Mouse (Mus musculus) ES-Bruce4 (cell line): ENCODE measurements around the gene Lpin2.

Experiments used
- CTCF ChIP-seq: IDR thresholded peaks from one replicate; pipeline ENCODE4 v1.8.1; 2011; ENCODE audit warnings: low read depth, low read length
- EP300 ChIP-seq: IDR thresholded peaks from 2 replicates; pipeline ENCODE4 v1.6.1; 2011; ENCODE audit warnings: low read depth, low read length; ENCODE audit not compliant: insufficient read depth
- POLR2A ChIP-seq: IDR thresholded peaks from one replicate; pipeline ENCODE4 v1.8.1; 2011; ENCODE audit warnings: low read length; ENCODE audit not compliant: insufficient read depth

DNA sequence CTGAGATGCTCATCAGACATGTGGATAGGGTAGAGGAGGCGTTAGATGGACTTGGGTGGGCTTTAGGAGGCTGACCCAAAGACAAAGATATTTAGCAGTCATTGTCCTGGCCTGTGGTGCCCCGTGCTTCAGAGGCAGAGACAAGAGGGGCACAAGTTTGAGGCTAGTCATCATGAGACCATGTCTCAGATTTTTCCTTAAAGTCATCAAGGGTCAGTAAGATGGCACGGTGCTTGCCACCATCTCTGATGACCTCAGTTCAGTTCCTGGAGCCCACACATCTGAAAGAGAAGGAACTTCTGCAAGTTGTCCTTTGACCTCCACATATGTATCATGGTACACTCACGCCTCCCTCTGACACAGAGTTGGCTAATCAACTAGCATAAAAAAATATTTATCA lies 39.2 kb upstream of the Lpin2 start:
- TF ChIP-seq CTCF: no peak
- TF ChIP-seq POLR2A: no peak
- TF ChIP-seq EP300: no peak
